Mouse (Mus musculus): ENCODE results near the gene Rgs6. TPM values are rescaled to one million over a fixed set of nuclear protein-coding genes. Genes with fewer than 3 reads are reported as not detected.

Rgs6 gene
- polyA plus RNA-seq, 1 experiment from 2014 or later: 17.7 TPM

- Histone ChIP-seq H3K4me2 (no peak overlapping the region), H3K27ac (ENCODE audit: poor library complexity, severe bottlenecking) (peak overlapping the region; percentile 40)
Measured at GRCm38 (mm10) chr12:83037798-83038560, 449.9 kb downstream of the Rgs6 start.

GRCm38 (mm10) chr12:83038779-83039178, 450.7 kb downstream of the Rgs6 start:
- H3K27ac ChIP-seq (ENCODE audit: poor library complexity, severe bottlenecking): peak overlapping the region; percentile 40
- 0 out of 2 replicates have a peak, but pooled peaks have one; percentile 6 for ATAC-seq (ENCODE audit: insufficient number of reproducible peaks, low FRiP score)
- H3K4me2 ChIP-seq: no peak overlapping the region
- no peaks in the 10 kb centered on the region for H3K27me3 ChIP-seq (replicated peaks)
- H3K9me3 ChIP-seq (replicated peaks): no peaks in the 10 kb centered on the region
- H3K9ac ChIP-seq: no peak overlapping the region
- no peak overlapping the region for H3K4me3 ChIP-seq
- 39% methylated on average over 7 of the region's 7 CpGs for WGBS
- H3K36me3 ChIP-seq: no peaks in the 10 kb centered on the region
- H3K4me1 ChIP-seq (replicated peaks): peaks cover 47% of the 10 kb centered on the region

More at GRCm38 (mm10) chr12:83037798-83038560, 449.9 kb downstream of the Rgs6 start:
- Histone ChIP-seq H3K4me3 (no peak overlapping the region), H3K9ac (no peak overlapping the region), H3K4me1 (replicated peaks) (peaks cover 48% of the 10 kb centered on the region), H3K27me3 (replicated peaks) (no peaks in the 10 kb centered on the region), H3K36me3 (no peaks in the 10 kb centered on the region), H3K9me3 (replicated peaks) (no peaks in the 10 kb centered on the region)
- 61% methylated on average over 25 of the region's 25 CpGs for WGBS
- ATAC-seq (ENCODE audit: insufficient number of reproducible peaks, low FRiP score): no peak

- WGBS: 67% methylated on average over 3 of the region's 3 CpGs
- no peak overlapping the region for H3K4me2 ChIP-seq
- ATAC-seq (ENCODE audit: insufficient number of reproducible peaks, low FRiP score): no peak
- H3K36me3 ChIP-seq: no peaks in the 10 kb centered on the region
- no peak overlapping the region for H3K4me3 ChIP-seq
- H3K9ac ChIP-seq: no peak overlapping the region
- no peaks in the 10 kb centered on the region for H3K9me3 ChIP-seq (replicated peaks)
- H3K4me1 ChIP-seq (replicated peaks): peaks cover 48% of the 10 kb centered on the region
- no peak overlapping the region for H3K27ac ChIP-seq (ENCODE audit: poor library complexity, severe bottlenecking)
- H3K27me3 ChIP-seq (replicated peaks): no peaks in the 10 kb centered on the region
Measured at GRCm38 (mm10) chr12:83039859-83040258, 451.8 kb downstream of the Rgs6 start.

GRCm38 (mm10) chr12:83043980-83044620, 456.0 kb downstream of the Rgs6 start:
- no peaks in the 10 kb centered on the region for H3K27me3 ChIP-seq (replicated peaks)
- H3K9ac ChIP-seq: no peak overlapping the region
- no peaks in the 10 kb centered on the region for H3K9me3 ChIP-seq (replicated peaks)
- H3K4me1 ChIP-seq (replicated peaks): peaks cover 27% of the 10 kb centered on the region
- H3K27ac ChIP-seq (ENCODE audit: poor library complexity, severe bottlenecking): peak overlapping the region; percentile 25; the same call in 1 of the 2 replicates
- WGBS: 59% methylated on average over 6 of the region's 6 CpGs
- no peak overlapping the region for H3K4me2 ChIP-seq
- no peak overlapping the region for H3K4me3 ChIP-seq
- no peak for ATAC-seq (ENCODE audit: insufficient number of reproducible peaks, low FRiP score)
- no peaks in the 10 kb centered on the region for H3K36me3 ChIP-seq

GRCm38 (mm10) chr12:83044621-83044990, 456.5 kb downstream of the Rgs6 start:
- no peaks in the 10 kb centered on the region for H3K9me3 ChIP-seq (replicated peaks)
- H3K4me1 ChIP-seq (replicated peaks): peaks cover 24% of the 10 kb centered on the region
- H3K4me2 ChIP-seq: no peak overlapping the region
- WGBS: 16% methylated on average over 4 of the region's 4 CpGs
- H3K4me3 ChIP-seq: no peak overlapping the region
- H3K27me3 ChIP-seq (replicated peaks): no peaks in the 10 kb centered on the region
- H3K27ac ChIP-seq (ENCODE audit: poor library complexity, severe bottlenecking): peak overlapping the region; percentile 25; the same call in 1 of the 2 replicates
- H3K9ac ChIP-seq: no peak overlapping the region
- no peaks in the 10 kb centered on the region for H3K36me3 ChIP-seq
- no peak for ATAC-seq (ENCODE audit: insufficient number of reproducible peaks, low FRiP score)

GRCm38 (mm10) chr12:83045001-83045531, 457.0 kb downstream of the Rgs6 start:
- no peak for ATAC-seq (ENCODE audit: insufficient number of reproducible peaks, low FRiP score)
- no peak overlapping the region for H3K27ac ChIP-seq (ENCODE audit: poor library complexity, severe bottlenecking)
- no peak overlapping the region for H3K9ac ChIP-seq
- H3K9me3 ChIP-seq (replicated peaks): no peaks in the 10 kb centered on the region
- no peak overlapping the region for H3K4me2 ChIP-seq
- H3K27me3 ChIP-seq (replicated peaks): no peaks in the 10 kb centered on the region
- WGBS: 43% methylated on average over 12 of the region's 12 CpGs
- H3K36me3 ChIP-seq: no peaks in the 10 kb centered on the region
- no peak overlapping the region for H3K4me3 ChIP-seq
- peaks cover 19% of the 10 kb centered on the region for H3K4me1 ChIP-seq (replicated peaks)

- WGBS: 91% methylated on average over 9 of the region's 9 CpGs
- Histone ChIP-seq H3K27me3 (replicated peaks) (no peaks in the 10 kb centered on the region), H3K9me3 (replicated peaks) (no peaks in the 10 kb centered on the region), H3K4me3 (no peak overlapping the region), H3K27ac (ENCODE audit: poor library complexity, severe bottlenecking) (no peak overlapping the region), H3K4me1 (replicated peaks) (peaks cover 18% of the 10 kb centered on the region), H3K36me3 (no peaks in the 10 kb centered on the region), H3K9ac (no peak overlapping the region), H3K4me2 (no peak overlapping the region)
- ATAC-seq (ENCODE audit: insufficient number of reproducible peaks, low FRiP score): no peak
Measured at GRCm38 (mm10) chr12:83046734-83047133, 458.6 kb downstream of the Rgs6 start.

- Histone ChIP-seq H3K27me3 (replicated peaks) (no peaks in the 10 kb centered on the region), H3K36me3 (no peaks in the 10 kb centered on the region), H3K9ac (no peak overlapping the region), H3K27ac (ENCODE audit: poor library complexity, severe bottlenecking) (no peak overlapping the region), H3K4me1 (replicated peaks) (peaks cover 25% of the 10 kb centered on the region), H3K4me2 (no peak overlapping the region), H3K9me3 (replicated peaks) (no peaks in the 10 kb centered on the region), H3K4me3 (no peak overlapping the region)
- no peak for ATAC-seq (ENCODE audit: insufficient number of reproducible peaks, low FRiP score)
- WGBS: 69% methylated on average over 7 of the region's 7 CpGs
Measured at GRCm38 (mm10) chr12:83047710-83048109, 459.6 kb downstream of the Rgs6 start.

- Histone ChIP-seq H3K27me3 (replicated peaks) (no peaks in the 10 kb centered on the region), H3K4me2 (no peak overlapping the region), H3K9ac (no peak overlapping the region), H3K36me3 (peaks cover 6% of the 10 kb centered on the region; the same call in 1 of the 2 replicates), H3K4me1 (replicated peaks) (peaks cover 8% of the 10 kb centered on the region), H3K27ac (ENCODE audit: poor library complexity, severe bottlenecking) (no peak overlapping the region), H3K4me3 (no peak overlapping the region), H3K9me3 (replicated peaks) (peaks cover 8% of the 10 kb centered on the region)
- ATAC-seq (ENCODE audit: insufficient number of reproducible peaks, low FRiP score): no peak
- 64% methylated on average over 8 of the region's 8 CpGs for WGBS
Measured at GRCm38 (mm10) chr12:83050514-83050913, 462.4 kb downstream of the Rgs6 start.

- Histone ChIP-seq H3K4me3 (no peak overlapping the region), H3K4me2 (no peak overlapping the region), H3K36me3 (peaks cover 6% of the 10 kb centered on the region; the same call in 1 of the 2 replicates), H3K9ac (no peak overlapping the region), H3K27me3 (replicated peaks) (no peaks in the 10 kb centered on the region), H3K4me1 (replicated peaks) (peaks cover 8% of the 10 kb centered on the region; the same call in 1 of the 2 replicates), H3K9me3 (replicated peaks) (peaks cover 8% of the 10 kb centered on the region), H3K27ac (ENCODE audit: poor library complexity, severe bottlenecking) (no peak overlapping the region)
- WGBS: 55% methylated on average over 4 of the region's 4 CpGs
- no peak for ATAC-seq (ENCODE audit: insufficient number of reproducible peaks, low FRiP score)
Measured at GRCm38 (mm10) chr12:83052391-83052790, 464.3 kb downstream of the Rgs6 start.

GRCm38 (mm10) chr12:83055690-83056089, 467.6 kb downstream of the Rgs6 start:
- H3K36me3 ChIP-seq: peaks cover 6% of the 10 kb centered on the region; the same call in 1 of the 2 replicates
- no peaks in the 10 kb centered on the region for H3K27me3 ChIP-seq (replicated peaks)
- WGBS: 82% methylated on average over 5 of the region's 5 CpGs
- H3K9ac ChIP-seq: no peak overlapping the region
- peaks cover 8% of the 10 kb centered on the region for H3K9me3 ChIP-seq (replicated peaks)
- H3K4me2 ChIP-seq: no peak overlapping the region
- H3K4me1 ChIP-seq (replicated peaks): peaks cover 8% of the 10 kb centered on the region; the same call in 1 of the 2 replicates
- no peak overlapping the region for H3K4me3 ChIP-seq
- ATAC-seq (ENCODE audit: insufficient number of reproducible peaks, low FRiP score): no peak
- H3K27ac ChIP-seq (ENCODE audit: poor library complexity, severe bottlenecking): no peak overlapping the region
